Comparison of ENCODE assay signal across 8 mouse cellular contexts in genomic region chr10:118714595-118714994, GRCm38 (mm10).
"Had no signal": no experiment of that assay in that cellular context is flagged by ENCODE, and none has a peak within 500 bp of the region (broad histone marks: within the 10 kb centered on the region; RNA-seq: fewer than 3 reads in every experiment).

No protein-coding gene starts in this region.

- H3K36me3 ChIP-seq: limb, embryonic 12.5 days; midbrain, embryonic 15.5 days had no signal

- ATAC-seq: midbrain, embryonic 15.5 days had no signal

- H3K4me2 ChIP-seq: limb, embryonic 12.5 days; midbrain, embryonic 11.5 days; midbrain, embryonic 15.5 days had no signal

- H3K9me3 ChIP-seq: limb, embryonic 12.5 days; midbrain, embryonic 15.5 days had no signal

- H3K27me3 ChIP-seq: limb, embryonic 12.5 days; midbrain, embryonic 15.5 days had no signal

- H3K4me3 ChIP-seq: limb, embryonic 12.5 days; midbrain, embryonic 15.5 days had no signal

- DNase-seq: kidney, adult 11 months; kidney, adult 9 months; lung, adult 18-20 months; right cerebral cortex, adult 18-20 months had no signal

- H3K27ac ChIP-seq: kidney, postnatal 0 days; limb, embryonic 12.5 days; midbrain, embryonic 15.5 days had no signal

- H3K9ac ChIP-seq: limb, embryonic 12.5 days; midbrain, embryonic 15.5 days had no signal

- H3K4me1 ChIP-seq: midbrain, embryonic 15.5 days had no signal
